Mouse (Mus musculus) megakaryocyte, embryonic 14.5 days (primary cell): Measurements from ENCODE around the gene Upk3a.

ENCODE experiments used
- FLI1 ChIP-seq: IDR thresholded peaks from 2 replicates; pipeline ENCODE4 v1.6.1; 2012; ENCODE audit warnings: low read length, inconsistent platforms, mixed read lengths
- GATA1 ChIP-seq: IDR thresholded peaks from 3 replicates; pipeline ENCODE4 v1.6.1; 2012; ENCODE audit warnings: mixed read lengths, low read length, inconsistent platforms, borderline replicate concordance

GRCm38 (mm10) chr15:84995041-84995440, 21.9 kb upstream of the Upk3a start:
- TF ChIP-seq GATA1 (no peak), FLI1 (no peak)
